Mouse (Mus musculus) heart, embryonic 10.5 days (tissue): ENCODE measurements around the gene Mdh1. TPM values are rescaled to one million over a fixed set of nuclear protein-coding genes. Genes with fewer than 3 reads are reported as not detected.

ENCODE experiments used
- DNase-seq: peaks from one replicate; pipeline ENCODE4 v3.0.0-alpha.2; 2017; ENCODE audit warnings: low spot score
- H3K27ac ChIP-seq: fragments of 300-500 bp; sonication (generic); 2 replicates; pipeline ENCODE4 v1.5.1; 2016; ENCODE audit warnings: mild to moderate bottlenecking
- H3K27me3 ChIP-seq: fragments of 300-500 bp; sonication (generic); 2 replicates; pipeline ENCODE4 v1.6.1; 2016; ENCODE audit warnings: mild to moderate bottlenecking; ENCODE audit not compliant: poor library complexity, insufficient read depth, severe bottlenecking
- H3K36me3 ChIP-seq: fragments of 300-500 bp; sonication (generic); 2 replicates; pipeline ENCODE4 v1.6.1; 2016; ENCODE audit warnings: mild to moderate bottlenecking, moderate library complexity
- H3K4me1 ChIP-seq: fragments of 300-500 bp; sonication (generic); 2 replicates; pipeline ENCODE4 v1.6.1; 2016; ENCODE audit warnings: mild to moderate bottlenecking
- H3K4me3 ChIP-seq: fragments of 300-500 bp; sonication (generic); 2 replicates; pipeline ENCODE4 v1.5.1; 2016; ENCODE audit warnings: mild to moderate bottlenecking, moderate library complexity
- H3K9me3 ChIP-seq: fragments of 300-500 bp; sonication (generic); 2 replicates; pipeline ENCODE4 v1.6.1; 2016; ENCODE audit warnings: mild to moderate bottlenecking, moderate library complexity
- WGBS: fragments of 180-500 bp; shearing (Covaris S2); methylation state at CpG from one replicate; pipeline ENCODE4 v1.1.7; 2016; 5-methylcytosine and 5-hydroxymethylcytosine counted together
- polyA plus RNA-seq: library from polyadenylated mRNA; unstranded; fragments of >200 nt; fragmentation: Nextera tagmentation; extraction: Ambion mirVana; gene quantifications from 2 replicates; pipeline ENCODE4 v1.2.1, GENCODE M21; 2016

Mdh1 gene
- polyA plus RNA-seq, 1 experiment from 2014 or later = 800 TPM

DNA sequence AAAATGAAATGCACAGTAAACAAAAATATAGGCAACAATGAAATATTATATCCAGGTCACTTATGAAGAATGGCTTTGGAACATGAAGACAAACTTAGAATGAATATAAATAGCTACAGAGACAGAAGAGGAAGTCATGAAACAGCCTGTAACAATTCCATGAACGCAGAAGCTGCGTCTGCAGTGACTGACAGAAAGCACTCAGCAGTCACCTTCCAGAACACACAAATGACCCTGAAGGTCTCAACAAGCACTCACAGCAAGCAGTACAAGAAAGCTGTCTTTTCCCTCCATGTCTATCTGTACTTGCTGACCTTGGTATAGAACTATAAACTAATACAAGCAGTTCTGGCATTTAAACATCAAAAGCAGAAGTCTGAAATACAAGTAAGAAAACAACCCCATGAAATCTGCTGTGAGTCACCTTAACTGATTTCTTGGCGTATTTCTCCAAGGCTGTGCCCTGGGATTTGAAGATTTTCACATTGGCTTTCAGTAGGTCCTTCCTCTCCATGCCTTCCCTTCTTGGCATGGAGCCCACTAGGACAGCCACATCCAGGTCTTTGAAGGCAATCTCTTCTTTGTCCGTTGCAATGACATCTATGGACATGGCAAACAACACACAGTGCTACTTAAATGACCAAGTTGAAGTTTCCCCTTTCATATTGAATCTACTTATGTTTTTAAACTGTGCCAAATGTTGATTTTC lies 8.4 kb downstream of the Mdh1 start:
- peak overlapping the region; percentile 47; the same call in 1 of the 2 replicates for H3K27ac ChIP-seq
- WGBS = 56% methylated on average over 4 of the region's 4 CpGs
- H3K36me3 ChIP-seq = peaks cover 73% of the 10 kb centered on the region
- no peak overlapping the region for H3K4me3 ChIP-seq
- no peaks in the 10 kb centered on the region for H3K27me3 ChIP-seq
- H3K4me1 ChIP-seq = no peaks in the 10 kb centered on the region
- no peak for DNase-seq
- no peaks in the 10 kb centered on the region for H3K9me3 ChIP-seq

DNA sequence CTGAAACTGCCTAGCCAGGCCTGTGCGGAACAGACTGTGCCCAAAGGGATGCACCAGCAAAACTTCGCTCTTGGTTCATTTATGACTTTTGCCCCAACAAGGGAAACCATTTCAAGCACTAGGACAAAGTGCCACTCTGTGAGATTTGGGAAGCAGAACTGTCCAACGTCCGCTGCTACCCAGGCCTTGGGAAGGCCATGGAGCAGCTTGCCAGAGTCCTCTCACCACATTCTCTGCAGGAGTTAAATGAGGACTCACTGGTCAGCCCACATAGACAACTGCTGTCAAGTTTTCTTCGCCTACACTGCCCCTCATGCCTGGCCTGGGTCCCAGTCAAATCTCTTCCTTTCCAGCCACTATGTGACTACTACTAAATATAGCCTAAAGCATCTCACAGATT lies 10.8 kb downstream of the Mdh1 start:
- H3K4me3 ChIP-seq = no peak overlapping the region
- no peaks in the 10 kb centered on the region for H3K4me1 ChIP-seq
- DNase-seq = no peak
- H3K27ac ChIP-seq = no peak overlapping the region
- no peaks in the 10 kb centered on the region for H3K27me3 ChIP-seq
- WGBS = 87% methylated on average over 5 of the region's 5 CpGs
- peaks cover 86% of the 10 kb centered on the region for H3K36me3 ChIP-seq
- H3K9me3 ChIP-seq = no peaks in the 10 kb centered on the region

DNA sequence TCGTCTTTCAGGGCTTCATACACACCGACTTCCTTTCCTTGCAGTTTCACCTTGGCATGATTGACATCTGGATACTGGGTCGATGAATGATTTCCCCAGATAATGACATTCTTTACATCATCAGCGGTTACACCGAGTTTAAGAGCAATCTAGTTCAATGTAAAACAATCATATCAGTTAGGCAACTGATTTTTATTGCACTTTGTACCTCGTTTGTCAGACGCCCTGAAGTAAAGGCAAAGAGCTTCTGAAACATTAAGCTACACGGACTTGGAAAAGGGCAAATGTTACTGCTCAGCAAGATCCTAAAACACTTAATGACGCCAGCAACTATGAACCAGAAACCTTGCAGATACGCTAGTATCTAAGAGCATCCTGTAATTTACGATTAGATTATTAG lies 12.4 kb downstream of the Mdh1 start:
- no peak for DNase-seq
- no peak overlapping the region for H3K4me3 ChIP-seq
- no peaks in the 10 kb centered on the region for H3K9me3 ChIP-seq
- no peaks in the 10 kb centered on the region for H3K27me3 ChIP-seq
- H3K36me3 ChIP-seq = peaks cover 74% of the 10 kb centered on the region
- 83% methylated on average over 11 of the region's 11 CpGs for WGBS
- H3K27ac ChIP-seq = no peak overlapping the region
- H3K4me1 ChIP-seq = no peaks in the 10 kb centered on the region

DNA sequence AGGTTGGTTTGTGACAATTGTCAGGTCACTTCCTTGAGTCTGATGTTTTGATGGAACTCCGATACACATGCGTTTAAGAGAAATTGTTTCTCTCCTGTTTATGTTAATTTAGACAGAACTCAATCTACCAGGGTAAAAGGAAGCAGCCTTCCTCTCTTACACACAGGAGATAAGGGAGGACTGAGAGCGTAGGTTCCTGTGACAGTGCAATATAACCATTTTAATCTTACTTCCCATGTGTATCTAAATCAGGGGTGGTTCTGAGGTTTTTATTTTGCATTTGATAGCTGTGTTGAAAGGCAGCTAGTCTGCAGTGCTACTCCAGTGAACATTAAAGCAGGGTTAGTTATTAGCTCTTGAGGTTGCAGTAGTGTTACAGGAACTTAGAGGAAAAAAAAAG lies 20.1 kb downstream of the Mdh1 start:
- 61% methylated on average over 3 of the region's 3 CpGs for WGBS
- no peaks in the 10 kb centered on the region for H3K4me1 ChIP-seq
- H3K36me3 ChIP-seq = peaks cover 11% of the 10 kb centered on the region; the same call in 1 of the 2 replicates
- no peaks in the 10 kb centered on the region for H3K27me3 ChIP-seq
- H3K4me3 ChIP-seq = no peak overlapping the region
- DNase-seq = no peak
- H3K27ac ChIP-seq = no peak overlapping the region
- H3K9me3 ChIP-seq = no peaks in the 10 kb centered on the region

DNA sequence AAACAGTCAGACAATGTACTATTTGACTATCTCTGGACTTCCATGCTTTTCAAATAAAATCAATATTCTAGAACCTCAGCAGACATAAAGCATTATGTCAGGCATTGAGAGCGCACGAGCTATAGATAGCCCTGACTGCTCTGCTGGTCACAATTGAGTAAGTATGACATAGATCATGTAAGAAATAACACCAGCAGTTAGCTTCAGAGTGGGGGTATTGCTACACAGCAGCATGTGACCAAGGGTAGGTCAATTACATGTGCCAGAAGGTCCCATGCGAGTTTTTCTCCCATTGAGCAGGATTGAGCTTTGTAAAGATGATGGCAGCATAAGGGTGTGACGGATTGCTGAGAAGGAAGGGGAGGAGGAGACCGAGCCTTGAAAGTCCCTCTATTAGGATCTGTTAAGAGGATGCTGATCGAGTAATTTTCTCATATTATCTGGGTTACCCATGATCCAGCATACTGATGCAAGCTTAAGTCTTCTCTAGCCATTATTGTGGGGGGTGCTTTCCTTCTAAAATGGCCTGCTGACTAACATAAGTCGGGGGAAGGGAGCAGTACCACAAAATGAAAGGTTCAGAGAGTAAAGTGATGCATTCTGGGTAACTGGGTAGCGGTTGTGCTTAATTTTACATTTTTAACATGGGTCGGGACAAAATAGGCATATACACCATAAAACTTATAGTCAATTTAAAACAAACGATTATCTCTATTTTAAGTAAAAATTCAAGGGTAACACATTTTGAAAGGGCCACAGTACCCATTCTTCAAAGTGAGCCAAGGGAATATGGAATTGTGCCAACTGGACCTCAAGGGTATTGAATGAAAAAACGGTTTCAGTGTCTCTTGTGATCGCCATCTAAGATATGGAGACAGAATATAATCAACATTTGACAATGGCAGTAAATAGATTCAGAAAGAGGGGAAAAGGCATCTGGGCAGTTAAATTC lies 21.7 kb downstream of the Mdh1 start:
- Histone ChIP-seq H3K36me3 (no peaks in the 10 kb centered on the region; the same call in 1 of the 2 replicates), H3K27me3 (no peaks in the 10 kb centered on the region), H3K4me1 (no peaks in the 10 kb centered on the region), H3K9me3 (no peaks in the 10 kb centered on the region), H3K27ac (no peak overlapping the region), H3K4me3 (no peak overlapping the region)
- no peak for DNase-seq
- 85% methylated on average over 12 of the region's 12 CpGs for WGBS

GRCm38 (mm10) chr11:21549754-21550153 lies 22.4 kb downstream of the Mdh1 start:
- Histone ChIP-seq H3K27me3 (no peaks in the 10 kb centered on the region), H3K9me3 (no peaks in the 10 kb centered on the region), H3K4me3 (no peak overlapping the region), H3K36me3 (no peaks in the 10 kb centered on the region; the same call in 1 of the 2 replicates), H3K4me1 (no peaks in the 10 kb centered on the region), H3K27ac (no peak overlapping the region)
- DNase-seq = no peak
- 62% methylated on average over 4 of the region's 4 CpGs for WGBS

DNA sequence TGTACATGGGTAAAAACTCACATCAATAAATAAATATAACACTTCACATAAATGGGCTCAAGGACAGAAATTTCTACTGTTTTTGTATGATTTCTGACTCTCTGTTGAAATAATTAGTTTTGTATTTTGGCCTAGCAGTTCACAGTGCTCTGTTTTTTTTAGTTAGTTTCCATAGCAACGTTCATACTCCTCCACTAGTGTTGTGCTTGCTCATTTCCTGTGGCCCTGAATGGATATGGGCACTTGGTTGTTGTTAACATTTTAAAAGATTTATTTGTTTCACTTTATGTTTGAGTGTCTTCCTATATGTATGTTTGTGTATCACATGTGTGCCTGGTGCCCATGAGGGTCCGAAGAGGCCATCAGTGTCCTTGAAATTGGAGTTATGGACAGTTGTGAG lies 23.1 kb downstream of the Mdh1 start:
- whole genome bisulfite sequencing = 90% methylated on average over 2 of the region's 2 CpGs
- DNase-seq = no peak

GRCm38 (mm10) chr11:21547518-21547917 lies 24.6 kb downstream of the Mdh1 start:
- DNase-seq = no peak
- no peak overlapping the region for H3K27ac ChIP-seq
- H3K4me3 ChIP-seq = no peak overlapping the region
- H3K9me3 ChIP-seq = no peaks in the 10 kb centered on the region
- no peaks in the 10 kb centered on the region for H3K4me1 ChIP-seq
- no peaks in the 10 kb centered on the region for H3K27me3 ChIP-seq
- no peaks in the 10 kb centered on the region for H3K36me3 ChIP-seq

More for the DNA sequence above, 23.1 kb downstream of the Mdh1 start:
- no peaks in the 10 kb centered on the region for H3K9me3 ChIP-seq
- no peaks in the 10 kb centered on the region for H3K27me3 ChIP-seq
- no peak overlapping the region for H3K4me3 ChIP-seq
- no peaks in the 10 kb centered on the region for H3K36me3 ChIP-seq
- H3K4me1 ChIP-seq = no peaks in the 10 kb centered on the region
- no peak overlapping the region for H3K27ac ChIP-seq

DNA sequence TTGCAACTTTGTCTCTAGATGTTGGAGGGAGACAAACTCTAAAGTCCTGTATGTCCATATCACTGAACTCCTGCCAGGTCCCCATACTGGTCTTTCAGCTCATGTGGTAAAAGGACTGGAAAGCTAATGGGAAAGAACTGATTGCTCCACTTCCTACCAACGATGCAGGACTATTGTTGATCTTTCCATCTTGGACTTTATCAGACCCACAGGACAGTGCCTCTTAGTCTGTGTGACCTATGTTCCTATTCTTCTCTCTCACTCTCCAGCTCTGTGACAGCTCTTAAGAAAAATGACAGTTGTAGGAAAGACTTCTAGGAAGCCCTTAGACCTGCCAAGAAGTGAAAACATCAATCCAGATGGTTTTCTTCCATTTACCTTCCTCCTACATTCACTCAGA lies 25.5 kb downstream of the Mdh1 start:
- WGBS = 45% methylated on average over 1 of the region's 1 CpGs

DNA sequence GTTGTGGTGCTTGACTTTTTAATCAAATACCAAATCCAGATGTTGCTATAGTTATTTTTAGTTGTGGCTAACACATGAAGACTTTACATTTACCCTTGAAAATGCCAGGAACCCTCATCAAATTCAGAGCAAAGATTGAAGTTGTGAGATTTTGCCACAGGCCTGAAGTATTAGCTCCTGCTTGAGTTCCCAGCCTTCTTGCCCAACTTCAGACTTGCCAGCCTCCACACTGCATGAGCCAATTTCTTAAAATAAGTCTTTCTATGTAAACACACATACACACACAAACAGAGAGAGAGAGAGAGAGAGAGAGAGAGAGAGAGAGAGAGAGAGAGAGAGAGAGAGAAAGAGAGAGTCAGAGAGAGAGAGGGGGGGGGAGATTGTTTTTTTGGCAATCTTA lies 26.2 kb downstream of the Mdh1 start:
- Histone ChIP-seq H3K36me3 (no peaks in the 10 kb centered on the region), H3K4me1 (no peaks in the 10 kb centered on the region), H3K9me3 (no peaks in the 10 kb centered on the region), H3K27me3 (no peaks in the 10 kb centered on the region), H3K27ac (no peak overlapping the region), H3K4me3 (no peak overlapping the region)
- DNase-seq = no peak

More for the DNA sequence above, 25.5 kb downstream of the Mdh1 start:
- no peaks in the 10 kb centered on the region for H3K36me3 ChIP-seq
- no peaks in the 10 kb centered on the region for H3K9me3 ChIP-seq
- H3K4me3 ChIP-seq = no peak overlapping the region
- DNase-seq = no peak
- H3K27ac ChIP-seq = no peak overlapping the region
- H3K27me3 ChIP-seq = no peaks in the 10 kb centered on the region
- H3K4me1 ChIP-seq = no peaks in the 10 kb centered on the region

- Histone ChIP-seq H3K4me3 (no peak overlapping the region), H3K4me1 (no peaks in the 10 kb centered on the region), H3K27me3 (no peaks in the 10 kb centered on the region), H3K36me3 (no peaks in the 10 kb centered on the region), H3K9me3 (no peaks in the 10 kb centered on the region), H3K27ac (no peak overlapping the region)
- DNase-seq = no peak
- WGBS = 59% methylated on average over 2 of the region's 2 CpGs
These were observed 27.1 kb downstream of the Mdh1 start for GRCm38 (mm10) chr11:21545021-21545420.

- Histone ChIP-seq H3K36me3 (no peaks in the 10 kb centered on the region), H3K4me1 (no peaks in the 10 kb centered on the region), H3K9me3 (no peaks in the 10 kb centered on the region), H3K27ac (no peak overlapping the region), H3K4me3 (no peak overlapping the region), H3K27me3 (no peaks in the 10 kb centered on the region)
- WGBS = 83% methylated on average over 5 of the region's 5 CpGs
- DNase-seq = no peak
These were observed 29.4 kb downstream of the Mdh1 start for GRCm38 (mm10) chr11:21542731-21543130.

GRCm38 (mm10) chr11:21540622-21541021 lies 31.5 kb downstream of the Mdh1 start:
- Histone ChIP-seq H3K27ac (no peak overlapping the region), H3K4me3 (no peak overlapping the region), H3K9me3 (no peaks in the 10 kb centered on the region), H3K27me3 (no peaks in the 10 kb centered on the region), H3K4me1 (no peaks in the 10 kb centered on the region), H3K36me3 (no peaks in the 10 kb centered on the region)
- DNase-seq = no peak
- WGBS = 85% methylated on average over 2 of the region's 2 CpGs
